Comparison of ENCODE assay signal across 9 mouse cellular contexts in the genomic region with DNA sequence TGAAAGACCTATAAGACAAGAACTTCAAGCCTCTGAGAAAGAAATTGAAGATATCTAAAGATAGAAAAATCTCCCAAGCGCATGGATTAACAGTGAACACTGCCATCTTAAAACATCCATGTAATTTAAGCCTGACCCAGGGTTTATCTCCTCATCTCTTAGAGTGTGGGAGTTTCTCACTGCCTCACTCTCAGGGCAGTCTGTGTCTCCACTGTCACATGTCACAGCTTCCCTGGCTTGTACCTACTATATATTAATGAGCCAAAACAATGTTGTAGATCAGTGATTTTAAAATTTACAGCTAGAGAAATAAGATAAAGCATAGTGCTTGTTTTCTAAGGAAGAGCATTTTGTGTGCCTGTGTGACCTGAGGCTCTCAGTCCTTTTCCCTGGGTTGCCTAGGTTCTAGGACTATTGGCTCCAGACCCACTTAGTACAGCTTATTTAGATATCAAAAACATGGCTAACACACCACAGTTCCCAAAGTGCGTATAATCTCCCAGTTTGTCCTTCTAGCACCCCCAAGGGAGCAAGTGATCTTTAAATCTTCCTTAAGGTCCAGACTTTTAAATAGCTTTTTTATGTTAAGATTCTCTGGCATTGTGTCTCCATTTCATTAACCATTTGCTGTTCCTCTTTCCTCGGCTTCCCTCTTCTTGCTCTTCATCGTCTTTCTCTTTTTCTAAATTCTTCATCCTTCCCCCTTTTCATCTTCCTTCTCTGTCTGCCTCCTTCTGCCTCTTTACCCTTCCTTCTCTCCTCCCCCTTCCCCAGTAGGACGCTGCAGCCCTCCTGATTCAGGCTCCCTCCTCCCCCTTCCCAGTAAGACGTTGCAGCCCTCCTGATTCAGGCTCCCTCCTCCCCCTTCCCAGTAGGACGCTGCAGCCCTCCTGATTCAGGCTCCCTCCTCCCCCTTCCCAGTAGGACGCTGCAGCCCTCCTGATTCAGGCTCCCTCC. TPM values are rescaled to one million over a fixed set of nuclear protein-coding genes. Genes with fewer than 3 reads are reported as not detected.
DNase-seq lines count a peak whose midpoint lies in the region; ATAC-seq and TF ChIP-seq lines count a peak whose summit lies in the region.
"Had no signal": no experiment of that assay in that cellular context is flagged by ENCODE, and none has a peak within 500 bp of the region (broad histone marks: within the 10 kb centered on the region; RNA-seq: fewer than 3 reads in every experiment).

No protein-coding gene starts in this region.

- H3K4me2 ChIP-seq in heart, embryonic 13.5 days = peak overlapping the region; percentile 69
- H3K4me2 ChIP-seq in forebrain, postnatal 0 days (ENCODE audit: low read depth) = peak overlapping the region; percentile 49
- peak overlapping the region; percentile 50 for H3K4me2 ChIP-seq in midbrain, embryonic 13.5 days (replicated peaks)

- no peak overlapping the region for H3K27ac ChIP-seq in heart, embryonic 13.5 days (replicated peaks)
- H3K27ac ChIP-seq in forebrain, postnatal 0 days (ENCODE audit: low read depth, low read length) = no peak overlapping the region
- no peak overlapping the region for H3K27ac ChIP-seq in midbrain, embryonic 13.5 days

- H3K27me3 ChIP-seq in heart, embryonic 13.5 days (replicated peaks) = no peaks in the 10 kb centered on the region
- no peaks in the 10 kb centered on the region for H3K27me3 ChIP-seq in forebrain, postnatal 0 days (ENCODE audit: insufficient read depth, low read length)
- H3K27me3 ChIP-seq in midbrain, embryonic 13.5 days = no peaks in the 10 kb centered on the region

- no peaks in the 10 kb centered on the region for H3K9me3 ChIP-seq in heart, embryonic 13.5 days
- H3K9me3 ChIP-seq in forebrain, postnatal 0 days (ENCODE audit: low read length) = no peaks in the 10 kb centered on the region
- H3K9me3 ChIP-seq in midbrain, embryonic 13.5 days = no peaks in the 10 kb centered on the region

- peak overlapping the region; percentile 54 for H3K9ac ChIP-seq in heart, embryonic 13.5 days
- peak overlapping the region; percentile 50 for H3K9ac ChIP-seq in forebrain, postnatal 0 days
- H3K9ac ChIP-seq in midbrain, embryonic 13.5 days (replicated peaks) = peak overlapping the region; percentile 28; the same call in 1 of the 2 replicates

- no peak for TF ChIP-seq CTCF in forebrain, postnatal 0 days (IDR thresholded peaks at IDR 0.05; ENCODE audit: low read depth)

- ATAC-seq in heart, embryonic 13.5 days (ENCODE audit: extremely low read depth, insufficient number of reproducible peaks, low FRiP score, low TSS enrichment) = no peak
- ATAC-seq in forebrain, postnatal 0 days = peak; percentile 55; the same call in 1 of the 2 replicates
- peak; percentile 55; the same call in 1 of the 2 replicates for ATAC-seq in midbrain, embryonic 13.5 days

- peak overlapping the region; percentile 43 for H3K4me3 ChIP-seq in heart, embryonic 13.5 days
- H3K4me3 ChIP-seq in forebrain, postnatal 0 days (ENCODE audit: low read depth, low read length) = peak overlapping the region; percentile 32
- H3K4me3 ChIP-seq in midbrain, embryonic 13.5 days (replicated peaks) = peak overlapping the region; percentile 28

- 11% methylated on average over 7 of the region's 8 CpGs for WGBS in heart, embryonic 13.5 days
- 12% methylated on average over 7 of the region's 8 CpGs for WGBS in forebrain, postnatal 0 days
- WGBS in midbrain, embryonic 13.5 days = 11% methylated on average over 7 of the region's 8 CpGs

- peaks cover 7% of the 10 kb centered on the region for H3K4me1 ChIP-seq in heart, embryonic 13.5 days
- no peaks in the 10 kb centered on the region for H3K4me1 ChIP-seq in forebrain, postnatal 0 days (ENCODE audit: insufficient read depth)
- H3K4me1 ChIP-seq in midbrain, embryonic 13.5 days (replicated peaks) = peaks cover 7% of the 10 kb centered on the region

- DNase-seq in heart, adult 8-10 months (ENCODE audit: low spot score) = no peak
- DNase-seq in R1 (ENCODE audit: low read depth, low spot score) = peak; percentile 24
- peak; percentile 7 for DNase-seq in forebrain, postnatal 0 days
- DNase-seq in gastrocnemius, postnatal 36 days = no peak
- no peak for DNase-seq in adrenal gland, postnatal 10 days
- DNase-seq in thymus, postnatal 36 days = no peak
- DNase-seq: lung, postnatal 10 days had no signal

- no peaks in the 10 kb centered on the region for H3K36me3 ChIP-seq in heart, embryonic 13.5 days
- no peaks in the 10 kb centered on the region for H3K36me3 ChIP-seq in forebrain, postnatal 0 days (ENCODE audit: insufficient read depth)
- no peaks in the 10 kb centered on the region for H3K36me3 ChIP-seq in midbrain, embryonic 13.5 days

- intact Hi-C loops in gastrocnemius, postnatal 36 days (cut with DNase I) = no loop called here

RNA-seq across cellular contexts. Expression of a gene that starts 22.0 kb away (rescaled TPM):
- 0.65 and 1.0 TPM in 2 replicates for polyA plus RNA-seq in heart, embryonic 13.5 days (2015; fragmentation: Nextera tagmentation; extraction: Ambion mirVana)
- total RNA-seq in heart, adult 8-10 months (2022) = 10 to 100 TPM in 1 of 4 experiments, 1 to 10 TPM in 3; 4.4 to 11.1 (median 6.0) TPM
- 0.77 and 1.5 TPM in 2 replicates for total RNA-seq in forebrain, postnatal 0 days (2014; rRNA removed)
- 0.52 and 0.65 TPM in 2 replicates for polyA plus RNA-seq in forebrain, postnatal 0 days (2015; fragmentation: Nextera tagmentation; extraction: Ambion mirVana)
- 0.61 and 0.86 TPM in 2 replicates for polyA plus RNA-seq in midbrain, embryonic 13.5 days (2015; fragmentation: Nextera tagmentation; extraction: Ambion mirVana)
- 1 to 10 TPM; 2.4 to 5.2 TPM for total RNA-seq in gastrocnemius, postnatal 36 days (2021)
- 100 to 1,000 TPM; 164 to 216 TPM for total RNA-seq in adrenal gland, postnatal 10 days (2021)

Comparison
In these comparisons a context has a peak if more than half of its experiments do, and no peak if none do; other contexts are left out.
1. DNase-seq: peak in R1 (single experiment) and forebrain, postnatal 0 days (single experiment); none in heart, adult 8-10 months (single experiment), gastrocnemius, postnatal 36 days (0 of 2), adrenal gland, postnatal 10 days (single experiment) and thymus, postnatal 36 days (0 of 2).
2. RNA of a gene that starts 22.0 kb away (total RNA-seq): 164 to 216 TPM in adrenal gland, postnatal 10 days; 4.4 to 11.1 TPM in heart, adult 8-10 months, 2.4 to 5.2 TPM in gastrocnemius, postnatal 36 days and 0.77 to 1.5 TPM in forebrain, postnatal 0 days; every median in the first group is over 10 times any median in the second.
3. Peak in every context shown above with its lines, with median percentiles within 50 percentile points of each other: H3K4me2 ChIP-seq, H3K4me3 ChIP-seq and H3K9ac ChIP-seq.